Mouse (Mus musculus): ENCODE measurements around the gene Xpnpep3.

The Xpnpep3 gene

GRCm38 (mm10) chr15:81399638-81400315 is at the start of gene Xpnpep3, which contains the start of gene St13:
Gene Xpnpep3 (plus strand): TSS chr15:81400138.
Gene St13 (minus strand): TSS chr15:81400077.
- DNase-seq (ENCODE audit: low spot score) = peak; percentile 97

GRCm38 (mm10) chr15:81350401-81350800 is 49.5 kb upstream of the Xpnpep3 start:
- no peak for DNase-seq (ENCODE audit: low spot score)

GRCm38 (mm10) chr15:81352638-81353037 is 47.3 kb upstream of the Xpnpep3 start:
- DNase-seq (ENCODE audit: low spot score) = no peak

- DNase-seq (ENCODE audit: low spot score) = no peak
These were observed 44.7 kb upstream of the Xpnpep3 start for GRCm38 (mm10) chr15:81355146-81355761.

- DNase-seq (ENCODE audit: low spot score) = no peak
These were observed 43.0 kb upstream of the Xpnpep3 start for GRCm38 (mm10) chr15:81356946-81357345.

- DNase-seq (ENCODE audit: low spot score) = no peak
These were observed 41.0 kb upstream of the Xpnpep3 start for GRCm38 (mm10) chr15:81358943-81359342.

- DNase-seq (ENCODE audit: low spot score) = no peak
These were observed 40.5 kb upstream of the Xpnpep3 start for GRCm38 (mm10) chr15:81359421-81359820.

GRCm38 (mm10) chr15:81360345-81361021 is 39.5 kb upstream of the Xpnpep3 start, which contains the start of gene Slc25a17:
Gene Slc25a17 (minus strand): TSS chr15:81360812.
- DNase-seq (ENCODE audit: low spot score) = peak; percentile 95

- no peak for DNase-seq (ENCODE audit: low spot score)
These were observed 38.9 kb upstream of the Xpnpep3 start for GRCm38 (mm10) chr15:81361022-81361404.

- DNase-seq (ENCODE audit: low spot score) = no peak
These were observed 38.4 kb upstream of the Xpnpep3 start for GRCm38 (mm10) chr15:81361417-81362015.

- no peak for DNase-seq (ENCODE audit: low spot score)
These were observed 37.4 kb upstream of the Xpnpep3 start for GRCm38 (mm10) chr15:81362501-81362900.

GRCm38 (mm10) chr15:81364271-81364670 is 35.7 kb upstream of the Xpnpep3 start:
- no peak for DNase-seq (ENCODE audit: low spot score)

GRCm38 (mm10) chr15:81365246-81365645 is 34.7 kb upstream of the Xpnpep3 start:
- no peak for DNase-seq (ENCODE audit: low spot score)

GRCm38 (mm10) chr15:81366241-81366640 is 33.7 kb upstream of the Xpnpep3 start:
- no peak for DNase-seq (ENCODE audit: low spot score)

GRCm38 (mm10) chr15:81368601-81369000 is 31.3 kb upstream of the Xpnpep3 start:
- no peak for DNase-seq (ENCODE audit: low spot score)

- DNase-seq (ENCODE audit: low spot score) = no peak
These were observed 29.6 kb upstream of the Xpnpep3 start for GRCm38 (mm10) chr15:81370356-81370755.

- DNase-seq (ENCODE audit: low spot score) = no peak
These were observed 25.3 kb upstream of the Xpnpep3 start for GRCm38 (mm10) chr15:81374621-81375020.

GRCm38 (mm10) chr15:81378845-81379244 is 21.1 kb upstream of the Xpnpep3 start:
- no peak for DNase-seq (ENCODE audit: low spot score)

- no peak for DNase-seq (ENCODE audit: low spot score)
These were observed 13.6 kb upstream of the Xpnpep3 start for GRCm38 (mm10) chr15:81386327-81386726.

GRCm38 (mm10) chr15:81392997-81393396 is 6.9 kb upstream of the Xpnpep3 start:
- peak; percentile 38 for DNase-seq (ENCODE audit: low spot score)

- no peak for DNase-seq (ENCODE audit: low spot score)
These were observed 5.6 kb upstream of the Xpnpep3 start for GRCm38 (mm10) chr15:81394211-81394915.

- no peak for DNase-seq (ENCODE audit: low spot score)
These were observed 1.7 kb upstream of the Xpnpep3 start for GRCm38 (mm10) chr15:81398189-81398588.
